Mouse (Mus musculus) embryonic facial prominence, embryonic 13.5 days (tissue): Measurements from ENCODE around the gene Mex3a. TPM values are rescaled to one million over a fixed set of nuclear protein-coding genes. Genes with fewer than 3 reads are reported as not detected.
"Not testable (repeated sequence)": the region's sequence is repeated elsewhere in the genome, so short reads cannot be mapped to it uniquely, and the experiment has no call there.

Source experiments
- ATAC-seq: fragments of 200-750 bp; cut with Nextera tagmentation; 2 replicates; pipeline ENCODE4 v1.8.0; 2017; ENCODE audit warnings: low read depth; ENCODE audit not compliant: insufficient number of reproducible peaks, insufficient read depth, low FRiP score, low TSS enrichment
- H3K27ac ChIP-seq: fragments of 300-500 bp; sonication (generic); 2 replicates; pipeline ENCODE4 v1.5.1; 2015; ENCODE audit warnings: moderate library complexity, mild to moderate bottlenecking, inconsistent platforms
- H3K27me3 ChIP-seq: fragments of 300-500 bp; sonication (generic); 2 replicates; pipeline ENCODE4 v1.6.1; 2015; ENCODE audit warnings: mild to moderate bottlenecking, inconsistent platforms
- H3K36me3 ChIP-seq: fragments of 300-500 bp; sonication (generic); 2 replicates; pipeline ENCODE4 v1.6.1; 2015; ENCODE audit warnings: mild to moderate bottlenecking, inconsistent platforms
- H3K4me1 ChIP-seq: fragments of 300-500 bp; sonication (generic); 2 replicates; pipeline ENCODE4 v1.6.1; 2015; ENCODE audit warnings: inconsistent platforms
- H3K4me2 ChIP-seq: fragments of 300-500 bp; sonication (generic); 2 replicates; pipeline ENCODE4 v1.6.1; 2015; ENCODE audit warnings: moderate library complexity, mild to moderate bottlenecking, inconsistent platforms
- H3K4me3 ChIP-seq: fragments of 300-500 bp; sonication (generic); 2 replicates; pipeline ENCODE4 v1.5.1; 2015; ENCODE audit warnings: mild to moderate bottlenecking, inconsistent platforms
- H3K9ac ChIP-seq: fragments of 300-500 bp; sonication (generic); 2 replicates; pipeline ENCODE4 v1.6.1; 2015; ENCODE audit warnings: mild to moderate bottlenecking, inconsistent platforms
- H3K9me3 ChIP-seq: fragments of 300-500 bp; sonication (generic); 2 replicates; pipeline ENCODE4 v1.6.1; 2016; ENCODE audit warnings: inconsistent platforms
- WGBS: fragments of 180-500 bp; shearing (Covaris S2); methylation state at CpG from one replicate; pipeline ENCODE4 v1.1.7; 2015; ENCODE audit warnings: mixed read lengths; 5-methylcytosine and 5-hydroxymethylcytosine counted together
- microRNA counts: library from miRNA; unstranded; fragments of <30 nt; microRNA quantifications from one replicate; lab custom pipeline; 2016
- microRNA-seq: library from miRNA; unstranded; fragments of <30 nt; microRNA quantifications from one replicate; pipeline ENCODE4, GENCODE M21; 2016
- polyA plus RNA-seq: library from polyadenylated mRNA; unstranded; fragments of >200 nt; fragmentation: Nextera tagmentation; extraction: Ambion mirVana; gene quantifications from 2 replicates; pipeline ENCODE4 v1.2.1, GENCODE M21; 2015

The Mex3a gene
- polyA plus RNA-seq, 1 experiment from 2014 or later = 33.4 TPM

DNA sequence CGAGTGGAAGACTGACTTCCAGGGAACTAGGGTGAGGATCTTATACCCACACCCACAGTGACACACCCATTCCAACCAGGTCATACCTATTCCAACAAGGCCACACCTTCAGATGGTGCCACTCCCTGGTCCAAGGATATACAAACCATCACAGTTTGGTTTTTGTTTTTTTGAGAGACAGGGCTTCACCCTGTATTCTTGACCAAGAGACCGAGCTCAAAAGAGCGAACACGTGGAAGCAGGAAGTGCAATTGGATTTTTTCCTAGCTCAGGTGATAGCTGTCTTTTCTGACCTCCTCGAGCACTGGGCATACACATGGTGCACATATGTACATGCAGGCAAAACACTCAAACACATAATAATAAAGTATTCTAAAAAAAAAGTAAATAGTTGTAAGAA lies 45.7 kb downstream of the Mex3a start:
- not testable (repeated sequence) for H3K9me3 ChIP-seq, H3K27ac ChIP-seq, H3K4me3 ChIP-seq, H3K9ac ChIP-seq, H3K4me2 ChIP-seq, H3K27me3 ChIP-seq, ATAC-seq
- Histone ChIP-seq H3K36me3 (peaks cover 20% of the 10 kb centered on the region), H3K4me1 (peaks cover 14% of the 10 kb centered on the region)
- WGBS = 78% methylated on average over 5 of the region's 5 CpGs

GRCm38 (mm10) chr3:88578498-88579424 lies 46.6 kb downstream of the Mex3a start:
- ATAC-seq = no peak
- H3K27me3 ChIP-seq = no peaks in the 10 kb centered on the region
- WGBS = 49% methylated on average over 8 of the region's 8 CpGs
- H3K36me3 ChIP-seq = peaks cover 30% of the 10 kb centered on the region
- no peaks in the 10 kb centered on the region for H3K9me3 ChIP-seq
- peak overlapping the region; percentile 93 for H3K4me2 ChIP-seq
- no peak overlapping the region for H3K27ac ChIP-seq
- H3K9ac ChIP-seq = peak overlapping the region; percentile 92
- peak overlapping the region; percentile 85 for H3K4me3 ChIP-seq
- H3K4me1 ChIP-seq = peaks cover 14% of the 10 kb centered on the region

GRCm38 (mm10) chr3:88579454-88580117 lies 47.4 kb downstream of the Mex3a start:
- H3K36me3 ChIP-seq = peaks cover 38% of the 10 kb centered on the region
- peak overlapping the region; percentile 92 for H3K9ac ChIP-seq
- H3K4me1 ChIP-seq = peaks cover 14% of the 10 kb centered on the region
- no peaks in the 10 kb centered on the region for H3K27me3 ChIP-seq
- H3K27ac ChIP-seq = peak overlapping the region; percentile 58; the same call in 1 of the 2 replicates
- peak overlapping the region; percentile 85 for H3K4me3 ChIP-seq
- peak; percentile 76; the same call in 1 of the 2 replicates for ATAC-seq
- no peaks in the 10 kb centered on the region for H3K9me3 ChIP-seq
- H3K4me2 ChIP-seq = peak overlapping the region; percentile 93
- under 1% methylated on average over 34 of the region's 34 CpGs for WGBS

GRCm38 (mm10) chr3:88585769-88586168 lies 53.6 kb downstream of the Mex3a start:
- Histone ChIP-seq H3K9ac (no peak overlapping the region), H3K4me2 (no peak overlapping the region), H3K27me3 (no peaks in the 10 kb centered on the region), H3K4me3 (no peak overlapping the region), H3K27ac (no peak overlapping the region), H3K9me3 (no peaks in the 10 kb centered on the region), H3K4me1 (peaks cover 12% of the 10 kb centered on the region), H3K36me3 (peaks cover 76% of the 10 kb centered on the region)
- WGBS = 95% methylated on average over 6 of the region's 6 CpGs
- no peak for ATAC-seq

- WGBS = 95% methylated on average over 5 of the region's 5 CpGs
- no peak for ATAC-seq
Observed at GRCm38 (mm10) chr3:88586640-88587039, 54.4 kb downstream of the Mex3a start.

GRCm38 (mm10) chr3:88590246-88590645 lies 58.1 kb downstream of the Mex3a start:
- peaks cover 37% of the 10 kb centered on the region for H3K36me3 ChIP-seq
- ATAC-seq = no peak
- no peak overlapping the region for H3K4me2 ChIP-seq
- 3% methylated on average over 5 of the region's 5 CpGs for WGBS
- H3K27me3 ChIP-seq = no peaks in the 10 kb centered on the region
- H3K4me3 ChIP-seq = no peak overlapping the region
- H3K9ac ChIP-seq = peak overlapping the region; percentile 52
- no peaks in the 10 kb centered on the region for H3K9me3 ChIP-seq
- peak overlapping the region; percentile 76 for H3K27ac ChIP-seq
- H3K4me1 ChIP-seq = peaks cover 35% of the 10 kb centered on the region

More at GRCm38 (mm10) chr3:88586640-88587039, 54.4 kb downstream of the Mex3a start:
- H3K9me3 ChIP-seq = no peaks in the 10 kb centered on the region
- no peak overlapping the region for H3K27ac ChIP-seq
- H3K9ac ChIP-seq = no peak overlapping the region
- peaks cover 68% of the 10 kb centered on the region for H3K36me3 ChIP-seq
- H3K27me3 ChIP-seq = no peaks in the 10 kb centered on the region
- no peak overlapping the region for H3K4me3 ChIP-seq
- H3K4me1 ChIP-seq = peaks cover 16% of the 10 kb centered on the region
- no peak overlapping the region for H3K4me2 ChIP-seq

MicroRNA genes within 50 kb of the gene (microRNA counts, 519-probe panel; counts per million panel counts)
- microRNA mmu-miR-1905 (lab: Ali Mortazavi, UCI) = 236 counts per million, percentile 44 among the panel's probes with 10 or more counts

Small RNAs within 50 kb of the gene (microRNA-seq; reads per million reads assigned to microRNA genes)
- gene Mir1905 = not detected

Other genes with a start within 250 kb of the Mex3a start
- 0.55 and 3.5 TPM in 2 replicates for gene Gm38392, start 245.2 kb upstream of the Mex3a start, polyA plus RNA-seq
- 15.0 and 16.1 TPM in 2 replicates for gene Tsacc, start 235.4 kb upstream of the Mex3a start, polyA plus RNA-seq
- gene Cct3, start 235.3 kb upstream of the Mex3a start, polyA plus RNA-seq = 517 and 559 TPM in 2 replicates
- 164 and 188 TPM in 2 replicates for gene Glmp, start 207.4 kb upstream of the Mex3a start, polyA plus RNA-seq
- gene Tmem79, start 196.2 kb upstream of the Mex3a start, polyA plus RNA-seq = 9.1 and 10.4 TPM in 2 replicates
- gene Smg5, start 196.1 kb upstream of the Mex3a start, polyA plus RNA-seq = 55.0 and 58.3 TPM in 2 replicates
- 4.2 and 4.9 TPM in 2 replicates for gene Paqr6, start 167.8 kb upstream of the Mex3a start, polyA plus RNA-seq
- gene Bglap3, start 159.7 kb upstream of the Mex3a start, polyA plus RNA-seq = 0.28 TPM in 1 of 2 replicates, not detected in the other
- 0.58 TPM in 1 of 2 replicates, not detected in the other for gene Bglap2, start 153.7 kb upstream of the Mex3a start, polyA plus RNA-seq
- 0.91 TPM in 1 of 2 replicates, not detected in the other for gene Bglap, start 147.9 kb upstream of the Mex3a start, polyA plus RNA-seq
- gene Pmf1, start 122.1 kb upstream of the Mex3a start, polyA plus RNA-seq = 121 and 153 TPM in 2 replicates
- 16.5 and 16.7 TPM in 2 replicates for gene Slc25a44, start 107.3 kb upstream of the Mex3a start, polyA plus RNA-seq
- 10.3 and 13.3 TPM in 2 replicates for gene Sema4a, start 71.2 kb upstream of the Mex3a start, polyA plus RNA-seq
- gene Lmna, start 22.4 kb upstream of the Mex3a start, polyA plus RNA-seq = 311 and 321 TPM in 2 replicates
- gene Rab25, start 15.9 kb downstream of the Mex3a start, polyA plus RNA-seq = 18.6 and 19.5 TPM in 2 replicates
- gene Lamtor2, start 20.7 kb downstream of the Mex3a start, polyA plus RNA-seq = 164 and 169 TPM in 2 replicates
- 43.0 and 44.6 TPM in 2 replicates for gene Ubqln4, start 21.4 kb downstream of the Mex3a start, polyA plus RNA-seq
- 259 and 274 TPM in 2 replicates for gene Ssr2, start 43.5 kb downstream of the Mex3a start, polyA plus RNA-seq
- 91.6 and 99.4 TPM in 2 replicates for gene Arhgef2, start 73.6 kb downstream of the Mex3a start, polyA plus RNA-seq
- gene Rxfp4, start 120.7 kb downstream of the Mex3a start, polyA plus RNA-seq = not detected in 2 replicates
- 92.5 and 106 TPM in 2 replicates for gene Khdc4, start 153.4 kb downstream of the Mex3a start, polyA plus RNA-seq
- 51.4 and 54.4 TPM in 2 replicates for gene Rit1, start 184.4 kb downstream of the Mex3a start, polyA plus RNA-seq
- gene Syt11, start 242.8 kb downstream of the Mex3a start, polyA plus RNA-seq = 16.9 and 19.7 TPM in 2 replicates